Mouse (Mus musculus) liver, postnatal 0 days (tissue): ENCODE data around the gene Smyd2. TPM values are rescaled to one million over a fixed set of nuclear protein-coding genes. Genes with fewer than 3 reads are reported as not detected.
A peak's percentile ranks its signal among the peaks of the same experiment; 100 is the strongest.

ENCODE experiments used
- ATAC-seq: fragments of 200-750 bp; cut with Nextera tagmentation; 2 replicates; pipeline ENCODE4 v1.8.0; 2017; ENCODE audit warnings: mild to moderate bottlenecking, moderate library complexity
- DNase-seq: peaks from one replicate; pipeline ENCODE4 v3.0.0-alpha.2; 2016
- H3K27ac ChIP-seq: fragments of 300-500 bp; sonication (generic); 2 replicates; pipeline ENCODE4 v1.5.1; 2014; ENCODE audit warnings: antibody characterized with exemption, moderate library complexity, mild to moderate bottlenecking, low read depth
- H3K27me3 ChIP-seq: fragments of 300-500 bp; sonication (generic); 2 replicates; pipeline ENCODE4 v1.6.1; 2014; ENCODE audit warnings: low read length, control low read depth, mixed read lengths; ENCODE audit not compliant: insufficient read depth
- H3K36me3 ChIP-seq: fragments of 300-500 bp; sonication (generic); replicated peaks from 2 replicates; pipeline ENCODE4 v1.6.1; 2014; ENCODE audit warnings: mild to moderate bottlenecking, control low read depth, low read length, moderate library complexity, mixed read lengths; ENCODE audit not compliant: insufficient read depth
- H3K4me1 ChIP-seq: fragments of 300-500 bp; sonication (generic); 2 replicates; pipeline ENCODE4 v1.6.1; 2014; ENCODE audit warnings: antibody characterized with exemption, mild to moderate bottlenecking, control low read depth; ENCODE audit not compliant: insufficient read depth
- H3K4me2 ChIP-seq: fragments of 300-500 bp; sonication (generic); 2 replicates; pipeline ENCODE4 v1.6.1; 2014; ENCODE audit warnings: low read depth, mild to moderate bottlenecking, low read length, moderate library complexity, mixed read lengths
- H3K4me3 ChIP-seq: fragments of 300-500 bp; sonication (generic); 2 replicates; pipeline ENCODE4 v1.5.1; 2014; ENCODE audit warnings: low read depth, low read length
- H3K9ac ChIP-seq: fragments of 300-500 bp; sonication (generic); replicated peaks from 2 replicates; pipeline ENCODE4 v1.6.1; 2014; ENCODE audit warnings: mild to moderate bottlenecking, moderate library complexity
- H3K9me3 ChIP-seq: fragments of 300-500 bp; sonication (generic); 2 replicates; pipeline ENCODE4 v1.6.1; 2016; ENCODE audit warnings: mild to moderate bottlenecking, control low read depth, low read length, mixed read lengths
- CTCF ChIP-seq: sonication (generic); IDR thresholded peaks from 2 replicates; pipeline ENCODE4 v1.5.1; 2016; ENCODE audit warnings: antibody characterized with exemption, low read depth
- EP300 ChIP-seq: IDR thresholded peaks from 2 replicates; pipeline ENCODE4 v1.6.1; 2016; ENCODE audit warnings: antibody characterized with exemption, low read depth, mild to moderate bottlenecking
- WGBS: fragments of 180-500 bp; shearing (Covaris S2); extraction: QIAGEN DNeasy Blood & Tissue Kit; methylation state at CpG from one replicate; pipeline ENCODE4 v1.1.7; 2014; ENCODE audit not compliant: insufficient replicate concordance; 5-methylcytosine and 5-hydroxymethylcytosine counted together
- polyA plus RNA-seq: library from polyadenylated mRNA; unstranded; fragments of >200 nt; fragmentation: Nextera tagmentation; extraction: Ambion mirVana; gene quantifications from 2 replicates; pipeline ENCODE4 v1.2.1, GENCODE M21; 2015

The Smyd2 gene
- polyA plus RNA-seq, 1 experiment from 2014 or later: 23.3 TPM

DNA sequence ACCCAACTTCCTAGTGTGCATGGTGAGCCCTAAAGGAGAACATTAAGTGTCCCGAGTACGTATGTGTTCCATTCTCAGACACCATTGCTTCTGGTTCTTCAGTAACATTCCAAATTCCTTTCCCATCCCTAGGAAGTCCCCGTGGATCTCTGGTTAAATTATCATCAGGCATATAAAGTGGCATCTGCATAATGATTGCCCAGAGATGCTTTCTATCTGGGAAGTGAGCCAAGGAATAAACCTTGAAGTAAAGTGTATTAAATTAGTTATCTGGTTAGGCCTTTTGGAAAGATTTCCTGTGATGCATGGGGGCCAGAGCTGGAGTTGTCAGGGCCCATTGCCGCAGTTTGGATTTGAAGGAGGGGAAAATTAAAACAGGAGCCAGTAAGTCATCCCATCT, 50.1 kb downstream of the Smyd2 start:
- no peak for ATAC-seq
- WGBS: 79% methylated on average over 4 of the region's 4 CpGs

DNA sequence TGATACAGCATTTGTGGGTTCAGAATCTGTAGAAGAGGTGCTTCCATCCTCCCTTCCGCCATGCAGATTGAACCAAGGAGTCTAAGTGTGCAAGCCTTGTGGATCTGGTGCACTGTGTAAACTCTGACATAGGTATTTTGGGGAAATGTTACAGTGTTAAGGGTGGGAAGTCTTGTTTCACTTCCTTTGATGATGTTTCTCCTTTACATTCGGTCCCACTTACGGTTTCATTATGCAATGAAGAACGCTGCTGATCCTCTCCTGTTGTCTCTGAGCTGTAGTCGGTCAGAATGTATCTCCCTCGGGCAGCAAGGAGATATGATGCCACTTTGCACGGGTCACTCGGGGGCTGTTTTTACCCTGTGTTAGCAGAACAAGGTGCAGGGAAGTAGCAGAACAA, 50.5 kb downstream of the Smyd2 start:
- H3K9ac ChIP-seq: no peak overlapping the region
- H3K4me1 ChIP-seq: peaks cover 14% of the 10 kb centered on the region
- no peaks in the 10 kb centered on the region for H3K9me3 ChIP-seq
- no peak overlapping the region for H3K27ac ChIP-seq
- 81% methylated on average over 8 of the region's 8 CpGs for WGBS
- ATAC-seq (no peak), DNase-seq (no peak)
- no peak overlapping the region for H3K4me3 ChIP-seq
- TF ChIP-seq EP300 (no peak), CTCF (no peak)
- no peak overlapping the region for H3K4me2 ChIP-seq
- H3K27me3 ChIP-seq: no peaks in the 10 kb centered on the region
- H3K36me3 ChIP-seq: no peaks in the 10 kb centered on the region

More for the DNA sequence above, 50.1 kb downstream of the Smyd2 start:
- no peak for DNase-seq
- H3K4me1 ChIP-seq: peaks cover 10% of the 10 kb centered on the region
- no peaks in the 10 kb centered on the region for H3K9me3 ChIP-seq
- H3K36me3 ChIP-seq: no peaks in the 10 kb centered on the region
- H3K9ac ChIP-seq: no peak overlapping the region
- H3K27me3 ChIP-seq: no peaks in the 10 kb centered on the region
- no peak overlapping the region for H3K27ac ChIP-seq
- no peak overlapping the region for H3K4me2 ChIP-seq
- TF ChIP-seq CTCF: no peak
- TF ChIP-seq EP300: no peak
- no peak overlapping the region for H3K4me3 ChIP-seq

DNA sequence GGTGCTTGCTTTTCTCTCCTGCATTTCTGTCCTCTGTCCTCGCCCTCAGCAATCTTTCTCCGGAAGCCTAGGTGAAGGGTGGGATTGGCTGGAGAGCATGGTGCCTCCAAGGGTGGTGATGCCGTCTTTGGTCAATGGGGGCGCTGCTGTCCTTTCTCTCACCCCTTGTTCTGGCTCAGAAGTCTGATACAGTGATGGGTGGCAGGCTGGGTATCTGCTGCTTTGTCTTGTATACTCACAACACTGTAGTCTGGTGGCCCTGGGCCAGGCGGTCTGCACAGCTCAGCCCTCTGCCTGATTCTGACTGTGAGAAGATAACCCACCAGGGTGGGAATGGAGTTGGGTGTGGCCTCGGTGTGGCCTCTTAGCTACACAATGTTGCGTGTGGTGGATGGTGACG, 51.6 kb downstream of the Smyd2 start:
- WGBS: 54% methylated on average over 8 of the region's 8 CpGs
- Histone ChIP-seq H3K4me1 (peaks cover 21% of the 10 kb centered on the region), H3K4me2 (no peak overlapping the region), H3K27me3 (no peaks in the 10 kb centered on the region), H3K4me3 (no peak overlapping the region), H3K9me3 (no peaks in the 10 kb centered on the region), H3K9ac (no peak overlapping the region), H3K36me3 (no peaks in the 10 kb centered on the region), H3K27ac (no peak overlapping the region)
- DNase-seq: peak; percentile 40
- TF ChIP-seq EP300 (no peak), CTCF (peak; percentile 59)
- peak; percentile 10 for ATAC-seq

DNA sequence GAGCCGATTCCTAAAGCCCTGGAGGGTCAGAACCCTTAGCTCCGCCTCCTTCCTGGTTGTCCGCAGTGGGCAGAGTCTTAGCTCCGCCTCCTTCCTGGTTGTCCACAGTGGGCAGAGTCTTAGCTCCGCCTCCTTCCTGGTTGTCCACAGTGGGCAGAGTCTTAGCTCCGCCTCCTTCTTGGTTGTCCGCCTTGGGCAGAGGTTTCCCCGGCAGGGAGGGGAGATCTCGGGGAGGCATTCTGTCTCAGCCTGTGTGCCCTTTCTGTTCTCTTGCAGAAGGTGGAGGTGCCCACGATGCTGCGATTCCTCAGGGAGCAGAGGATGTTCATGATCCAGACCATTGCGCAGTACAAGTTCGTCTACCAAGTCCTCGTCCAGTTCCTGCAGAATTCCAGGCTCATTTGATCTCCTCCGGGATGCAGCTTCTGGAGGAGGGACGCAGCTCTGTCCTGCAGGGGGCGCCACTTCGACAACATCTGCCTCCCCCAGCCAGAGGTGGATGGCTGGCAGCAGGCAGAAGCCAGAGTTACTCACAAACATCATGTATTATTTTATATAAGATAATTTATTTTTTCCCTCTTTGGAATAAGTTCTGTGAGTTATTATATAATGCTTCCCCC, 52.4 kb downstream of the Smyd2 start:
- 84% methylated on average over 18 of the region's 18 CpGs for WGBS
- no peaks in the 10 kb centered on the region for H3K36me3 ChIP-seq
- H3K27me3 ChIP-seq: no peaks in the 10 kb centered on the region
- DNase-seq (peak; percentile 43), ATAC-seq (no peak)
- H3K4me2 ChIP-seq: no peak overlapping the region
- peaks cover 21% of the 10 kb centered on the region for H3K4me1 ChIP-seq
- H3K9ac ChIP-seq: no peak overlapping the region
- H3K9me3 ChIP-seq: no peaks in the 10 kb centered on the region
- H3K4me3 ChIP-seq: no peak overlapping the region
- no peak for TF ChIP-seq EP300
- TF ChIP-seq CTCF: peak; percentile 57
- H3K27ac ChIP-seq: no peak overlapping the region

DNA sequence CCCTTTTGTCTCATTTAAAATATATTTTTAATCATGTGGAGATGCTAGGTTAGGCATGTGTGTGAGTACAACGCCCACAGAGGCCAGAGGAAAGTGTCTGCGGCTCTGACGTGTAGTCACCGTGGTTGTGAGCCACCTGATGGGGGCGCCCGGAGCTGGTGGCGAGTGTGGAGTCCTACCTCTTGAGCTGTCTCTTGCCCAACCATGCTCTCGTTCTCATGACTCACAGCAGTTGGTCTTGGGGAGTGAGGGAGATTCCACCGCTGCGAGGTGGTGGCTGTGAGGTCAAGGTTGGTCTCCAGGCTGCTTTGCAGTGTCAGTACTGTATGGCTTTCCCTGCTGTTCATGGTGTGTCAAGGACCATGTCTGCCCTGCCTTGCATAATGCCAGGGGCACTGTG, 54.1 kb downstream of the Smyd2 start:
- no peak overlapping the region for H3K4me3 ChIP-seq
- H3K36me3 ChIP-seq: no peaks in the 10 kb centered on the region
- TF ChIP-seq EP300: no peak
- peak; percentile 44 for TF ChIP-seq CTCF
- WGBS: 50% methylated on average over 10 of the region's 10 CpGs
- peak; percentile 56 for ATAC-seq
- DNase-seq: peak; percentile 45
- H3K27ac ChIP-seq: peak overlapping the region; percentile 51
- no peaks in the 10 kb centered on the region for H3K9me3 ChIP-seq
- peaks cover 21% of the 10 kb centered on the region for H3K4me1 ChIP-seq
- H3K9ac ChIP-seq: no peak overlapping the region
- H3K4me2 ChIP-seq: peak overlapping the region; percentile 67
- H3K27me3 ChIP-seq: no peaks in the 10 kb centered on the region

DNA sequence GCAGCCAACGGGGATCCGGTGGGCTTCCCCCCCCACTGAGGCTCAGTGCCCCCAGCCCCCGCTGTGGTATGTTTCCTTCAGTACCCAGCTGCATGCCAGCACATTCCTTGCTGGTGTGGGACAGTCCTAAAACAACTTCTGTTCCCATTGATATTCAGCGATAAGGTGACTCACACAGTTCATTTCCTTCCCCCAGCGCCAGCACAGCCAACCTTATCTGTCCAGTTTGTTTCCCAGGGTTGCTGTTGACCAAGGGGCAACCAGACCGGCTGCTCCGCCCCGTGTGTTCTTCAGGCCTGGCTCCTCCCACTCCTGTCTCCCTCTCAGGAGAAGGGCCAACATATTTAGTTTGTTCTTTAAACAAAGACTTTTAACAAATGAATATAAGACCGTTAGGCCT, 54.7 kb downstream of the Smyd2 start:
- TF ChIP-seq EP300 (no peak), CTCF (no peak)
- Histone ChIP-seq H3K9ac (no peak overlapping the region), H3K27me3 (no peaks in the 10 kb centered on the region), H3K4me3 (no peak overlapping the region), H3K27ac (peak overlapping the region; percentile 76), H3K4me1 (peaks cover 21% of the 10 kb centered on the region), H3K4me2 (peak overlapping the region; percentile 67), H3K9me3 (no peaks in the 10 kb centered on the region), H3K36me3 (no peaks in the 10 kb centered on the region)
- ATAC-seq (peak; percentile 78), DNase-seq (peak; percentile 55)
- 10% methylated on average over 9 of the region's 9 CpGs for WGBS
